Mouse (Mus musculus) lung, postnatal 0 days (tissue): ENCODE results near the gene Gm4969.

Source experiments
- CTCF ChIP-seq: IDR thresholded peaks from 2 replicates; pipeline ENCODE4 v1.5.1; 2016; ENCODE audit warnings: antibody characterized with exemption, mild to moderate bottlenecking
- EP300 ChIP-seq: IDR thresholded peaks from 2 replicates; pipeline ENCODE4 v1.6.1; 2016; ENCODE audit warnings: antibody characterized with exemption, mild to moderate bottlenecking, control low read depth

DNA sequence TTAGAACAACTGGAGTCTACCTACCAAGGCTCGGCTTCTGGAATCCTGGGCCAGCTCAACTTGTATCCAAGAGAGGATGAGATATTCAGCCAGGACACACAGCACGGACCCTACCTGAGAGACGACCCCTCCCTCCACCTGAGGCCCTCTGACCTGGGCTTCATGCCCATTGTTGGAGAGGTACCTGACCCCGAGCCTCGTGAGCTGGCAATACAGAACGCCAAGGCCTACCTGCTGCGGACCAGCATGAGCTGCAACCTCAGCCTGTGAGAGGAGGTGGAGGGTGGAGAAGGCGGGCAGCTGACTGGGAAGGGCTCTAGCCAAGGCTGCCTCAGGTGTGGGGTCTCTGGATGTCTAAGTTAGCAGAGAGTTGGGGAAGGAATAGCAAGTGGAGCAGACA is 63.1 kb downstream of the Gm4969 start:
- TF ChIP-seq EP300 (no peak), CTCF (no peak)
